Mouse (Mus musculus): ENCODE measurements around the gene Arhgef28. TPM values are rescaled to one million over a fixed set of nuclear protein-coding genes. Genes with fewer than 3 reads are reported as not detected.
A peak's percentile ranks its signal among the peaks of the same experiment; 100 is the strongest.

The Arhgef28 gene
- polyA plus RNA-seq, 1 experiment from 2014 or later: 45.3 TPM

DNA sequence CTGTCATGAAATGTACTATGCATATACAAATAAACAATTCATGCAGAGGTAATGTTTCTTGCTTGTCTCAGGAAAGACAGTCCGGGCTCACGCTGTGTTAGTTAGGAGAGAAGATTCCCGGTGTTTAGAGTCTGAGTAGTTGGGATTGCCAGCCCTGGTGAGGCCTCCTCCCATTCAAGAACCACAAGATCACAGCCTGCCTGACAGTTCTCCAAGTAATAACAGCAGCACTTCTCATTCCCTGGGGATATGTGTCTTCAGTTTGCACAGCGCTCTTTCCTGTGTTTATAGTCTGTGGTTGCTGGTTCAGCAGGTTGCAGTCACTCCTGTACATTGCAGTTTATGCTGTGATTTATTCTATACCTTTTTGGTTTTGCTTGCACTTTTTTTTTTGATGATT lies 329.8 kb downstream of the Arhgef28 start:
- Histone ChIP-seq H3K36me3 (no peaks in the 10 kb centered on the region), H3K4me1 (peaks cover 19% of the 10 kb centered on the region), H3K4me2 (peak overlapping the region; percentile 29; the same call in 1 of the 2 replicates), H3K9me3 (replicated peaks) (no peaks in the 10 kb centered on the region), H3K9ac (no peak overlapping the region), H3K27me3 (no peaks in the 10 kb centered on the region), H3K27ac (peak overlapping the region; percentile 41; the same call in 1 of the 2 replicates), H3K4me3 (replicated peaks) (no peak overlapping the region)
- 0 out of 2 replicates have a peak, but pooled peaks have one; percentile 18 for ATAC-seq (replicated peaks; ENCODE audit: low FRiP score)
- 52% methylated on average over 4 of the region's 4 CpGs for whole genome bisulfite sequencing

DNA sequence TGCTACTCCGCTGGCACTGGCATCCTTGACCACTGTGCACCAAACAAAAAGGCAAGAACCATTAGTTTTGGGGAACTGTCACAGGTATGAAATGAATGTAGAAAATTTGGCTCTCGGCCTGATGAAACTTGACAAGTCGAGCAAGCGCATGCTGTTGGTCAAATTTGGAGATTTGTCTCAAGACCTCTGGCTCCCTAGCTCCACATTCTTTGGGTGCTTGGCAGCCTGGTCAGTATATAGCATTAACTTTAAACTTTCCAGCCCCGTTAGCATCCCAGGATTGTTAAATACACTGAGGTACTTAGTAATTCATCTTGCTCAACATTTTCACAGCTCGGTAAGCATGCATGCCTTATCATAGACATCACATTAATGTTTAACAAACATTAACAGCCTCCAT lies 330.2 kb downstream of the Arhgef28 start:
- no peaks in the 10 kb centered on the region for H3K9me3 ChIP-seq (replicated peaks)
- H3K27me3 ChIP-seq: no peaks in the 10 kb centered on the region
- ATAC-seq (replicated peaks; ENCODE audit: low FRiP score): peak; percentile 67
- no peaks in the 10 kb centered on the region for H3K36me3 ChIP-seq
- H3K27ac ChIP-seq: peak overlapping the region; percentile 39
- peaks cover 19% of the 10 kb centered on the region for H3K4me1 ChIP-seq
- H3K4me2 ChIP-seq: no peak overlapping the region
- H3K9ac ChIP-seq: no peak overlapping the region
- no peak overlapping the region for H3K4me3 ChIP-seq (replicated peaks)
- WGBS: 62% methylated on average over 6 of the region's 6 CpGs

DNA sequence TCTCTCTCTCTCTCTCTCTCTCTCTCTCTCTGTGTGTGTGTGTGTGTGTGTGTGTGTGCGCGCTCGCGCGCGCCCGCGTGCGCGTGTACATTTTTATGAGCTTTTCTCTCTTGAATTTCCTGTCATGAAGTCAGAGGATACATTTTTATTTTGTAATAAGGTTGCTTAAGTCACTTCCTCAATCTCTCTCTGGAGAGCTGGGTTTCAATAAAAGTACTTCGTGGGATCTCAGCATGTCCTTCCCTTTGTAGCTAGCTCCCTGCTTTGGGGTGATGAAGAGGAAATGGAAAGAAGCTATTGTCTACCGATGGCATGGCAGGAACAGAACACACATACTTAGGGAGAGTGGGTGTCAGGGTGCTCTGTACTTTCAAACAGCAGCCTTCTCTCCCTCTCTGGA lies 336.8 kb downstream of the Arhgef28 start:
- peaks cover 37% of the 10 kb centered on the region for H3K4me1 ChIP-seq
- H3K27ac ChIP-seq: peak overlapping the region; percentile 66
- no peak for ATAC-seq (replicated peaks; ENCODE audit: low FRiP score)
- 48% methylated on average over 12 of the region's 12 CpGs for WGBS
- no peaks in the 10 kb centered on the region for H3K27me3 ChIP-seq
- H3K36me3 ChIP-seq: no peaks in the 10 kb centered on the region
- H3K4me3 ChIP-seq (replicated peaks): no peak overlapping the region
- no peak overlapping the region for H3K9ac ChIP-seq
- H3K4me2 ChIP-seq: no peak overlapping the region
- H3K9me3 ChIP-seq (replicated peaks): no peaks in the 10 kb centered on the region

DNA sequence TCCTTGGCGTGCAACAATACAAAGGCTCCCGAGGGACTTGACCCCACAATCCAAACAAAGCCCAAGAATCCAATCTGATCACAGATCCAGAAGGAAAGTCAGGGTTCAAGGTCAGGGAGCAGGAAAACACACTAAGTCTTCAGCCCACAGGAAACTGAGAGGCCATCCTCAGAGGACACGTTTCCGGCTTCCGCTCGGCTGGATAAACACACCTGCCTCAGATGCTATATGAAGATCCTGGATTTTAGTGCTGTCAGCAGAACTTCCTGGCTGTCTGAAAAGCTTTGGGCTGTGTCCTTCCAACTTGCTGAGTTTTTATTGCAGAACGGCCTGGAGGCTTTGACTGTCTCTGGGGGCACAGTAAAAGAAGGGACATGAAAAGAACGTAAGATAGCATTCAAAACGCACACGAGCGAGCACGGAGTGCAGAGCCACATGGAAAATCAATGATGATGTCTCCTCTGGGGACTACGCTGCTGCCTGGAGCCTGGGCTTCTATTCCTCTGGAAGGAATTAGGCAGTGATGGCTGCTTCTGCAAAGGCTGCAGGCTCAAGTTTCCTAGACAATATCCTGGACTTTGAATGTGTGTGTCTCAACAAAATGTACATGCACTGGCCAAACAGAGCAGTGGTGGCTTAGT lies 338.8 kb downstream of the Arhgef28 start:
- Histone ChIP-seq H3K9me3 (replicated peaks) (no peaks in the 10 kb centered on the region), H3K9ac (no peak overlapping the region), H3K4me2 (peak overlapping the region; percentile 5; the same call in 1 of the 2 replicates), H3K36me3 (no peaks in the 10 kb centered on the region), H3K4me3 (replicated peaks) (no peak overlapping the region), H3K27ac (peak overlapping the region; percentile 54), H3K4me1 (peaks cover 34% of the 10 kb centered on the region), H3K27me3 (no peaks in the 10 kb centered on the region)
- ATAC-seq (replicated peaks; ENCODE audit: low FRiP score): 0 out of 2 replicates have a peak, but pooled peaks have one; percentile 9
- WGBS: 21% methylated on average over 13 of the region's 13 CpGs

DNA sequence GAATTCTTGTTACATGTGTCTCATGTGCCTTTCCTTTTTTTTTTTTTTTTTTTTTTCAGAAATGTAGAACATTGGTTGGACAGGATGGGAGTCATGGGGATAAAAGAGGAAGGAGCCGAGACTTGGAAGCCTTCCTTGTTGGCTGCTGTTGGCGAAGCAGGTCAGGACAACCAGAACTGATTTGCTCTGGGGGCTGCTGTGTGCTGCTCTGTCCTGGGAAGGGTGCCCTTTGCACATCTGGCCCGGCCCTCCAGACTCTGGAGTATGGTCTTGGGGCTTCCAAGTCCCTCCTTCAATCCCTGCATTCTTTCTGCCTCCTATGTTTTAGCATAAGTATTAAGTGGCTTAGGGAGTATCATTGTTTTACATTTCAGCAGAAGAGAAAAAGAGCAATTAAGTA lies 347.2 kb downstream of the Arhgef28 start:
- Histone ChIP-seq H3K27me3 (no peaks in the 10 kb centered on the region), H3K4me1 (0 out of 2 replicates have a peak, but pooled peaks cover 3% of the 10 kb centered on the region), H3K36me3 (no peaks in the 10 kb centered on the region), H3K4me2 (no peak overlapping the region), H3K9ac (no peak overlapping the region), H3K9me3 (replicated peaks) (no peaks in the 10 kb centered on the region), H3K27ac (no peak overlapping the region), H3K4me3 (replicated peaks) (no peak overlapping the region)
- no peak for ATAC-seq (replicated peaks; ENCODE audit: low FRiP score)
- WGBS: 81% methylated on average over 3 of the region's 3 CpGs

DNA sequence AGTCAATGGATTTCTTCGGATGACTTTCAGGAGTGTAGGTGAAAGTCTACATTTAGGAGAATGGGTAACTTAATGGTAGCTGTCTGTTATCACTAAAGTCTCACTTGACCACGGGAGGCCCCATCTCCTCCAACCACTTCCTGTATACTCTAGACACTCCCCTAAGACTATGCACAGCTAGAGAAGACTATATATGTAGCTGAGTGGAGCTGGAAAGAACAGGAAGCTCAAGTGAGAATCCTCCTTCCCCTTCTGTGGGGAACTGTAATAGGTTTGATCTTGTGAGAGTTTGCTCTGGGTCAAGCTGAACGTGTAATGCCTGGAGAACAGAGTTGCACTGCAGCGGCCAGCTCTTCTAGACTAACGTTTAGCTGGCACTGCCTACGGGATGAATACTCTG lies 348.4 kb downstream of the Arhgef28 start:
- peaks cover 10% of the 10 kb centered on the region; the same call in 1 of the 2 replicates for H3K4me1 ChIP-seq
- no peaks in the 10 kb centered on the region for H3K36me3 ChIP-seq
- H3K4me3 ChIP-seq (replicated peaks): no peak overlapping the region
- no peak overlapping the region for H3K4me2 ChIP-seq
- no peak overlapping the region for H3K27ac ChIP-seq
- no peak for ATAC-seq (replicated peaks; ENCODE audit: low FRiP score)
- no peak overlapping the region for H3K9ac ChIP-seq
- 82% methylated on average over 6 of the region's 6 CpGs for WGBS
- H3K9me3 ChIP-seq (replicated peaks): no peaks in the 10 kb centered on the region
- H3K27me3 ChIP-seq: no peaks in the 10 kb centered on the region

DNA sequence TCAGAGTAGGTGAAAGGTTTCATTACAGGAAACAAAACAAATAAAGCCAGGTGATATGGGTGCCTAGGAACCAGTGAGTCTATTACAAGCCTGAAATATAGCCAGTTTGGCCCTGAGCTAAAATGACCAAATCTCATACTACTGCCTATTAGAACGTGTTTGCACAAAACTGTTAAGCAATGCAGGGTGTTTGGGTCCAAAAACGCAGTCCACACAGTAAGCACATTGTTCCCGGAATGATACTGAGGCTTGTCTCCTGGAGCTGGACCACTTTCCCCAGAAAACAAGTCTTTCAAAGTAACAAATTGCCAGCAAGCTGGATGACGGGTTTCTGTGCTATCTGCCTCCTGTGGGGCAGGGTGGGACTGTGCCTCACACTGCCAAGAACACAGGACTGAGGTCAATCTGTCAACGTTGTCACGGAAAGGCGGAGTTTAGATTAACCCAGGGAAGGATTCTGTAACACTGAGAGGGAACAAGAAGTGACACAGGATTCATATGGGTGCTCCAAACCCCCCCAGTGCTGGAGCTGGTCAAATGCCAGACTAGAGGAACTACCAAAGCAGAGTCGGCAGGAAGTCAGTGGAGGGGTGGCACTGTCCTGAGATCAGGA lies 352.8 kb downstream of the Arhgef28 start:
- ATAC-seq (replicated peaks; ENCODE audit: low FRiP score): no peak
- 61% methylated on average over 8 of the region's 8 CpGs for WGBS
- H3K27ac ChIP-seq: no peak overlapping the region

More for the DNA sequence above, 352.8 kb downstream of the Arhgef28 start:
- Histone ChIP-seq H3K36me3 (no peaks in the 10 kb centered on the region), H3K27me3 (no peaks in the 10 kb centered on the region), H3K9me3 (replicated peaks) (no peaks in the 10 kb centered on the region), H3K4me2 (no peak overlapping the region), H3K9ac (no peak overlapping the region), H3K4me3 (replicated peaks) (no peak overlapping the region), H3K4me1 (peaks cover 10% of the 10 kb centered on the region; the same call in 1 of the 2 replicates)

Other genes starting within 250 kb of the Arhgef28 start
- gene Utp15, start 56.6 kb upstream of the Arhgef28 start, polyA plus RNA-seq (2015; fragmentation: Nextera tagmentation; extraction: Ambion mirVana): 33.7 and 36.7 TPM in 2 replicates
- gene Ankra2, start 56.6 kb upstream of the Arhgef28 start, polyA plus RNA-seq (2015; fragmentation: Nextera tagmentation; extraction: Ambion mirVana): 15.0 and 15.7 TPM in 2 replicates
- not detected in 2 replicates for gene Gm21976, start 73.4 kb upstream of the Arhgef28 start, polyA plus RNA-seq (2015; fragmentation: Nextera tagmentation; extraction: Ambion mirVana)
- gene Btf3, start 110.6 kb upstream of the Arhgef28 start, polyA plus RNA-seq (2015; fragmentation: Nextera tagmentation; extraction: Ambion mirVana): 689 and 781 TPM in 2 replicates
- gene Foxd1, start 147.8 kb upstream of the Arhgef28 start, polyA plus RNA-seq (2015; fragmentation: Nextera tagmentation; extraction: Ambion mirVana): 4.7 and 5.0 TPM in 2 replicates

Measured in kidney, embryonic 15.5 days (tissue).